Mouse (Mus musculus) cerebellum, postnatal 36 days (tissue): ENCODE data around the gene Lao1.

Experiments used
- DNase-seq, 2 experiments: peaks; one replicate each; pipeline ENCODE4 v3.0.0; 2021 to 2022; ENCODE audit warnings: mixed read lengths in 2 of 2

Gene Lao1

GRCm38 (mm10) chr4:119017078-119017477 is 55.7 kb downstream of the Lao1 start:
- no peak for DNase-seq
